Mouse (Mus musculus) neutrophil, adult 5-6 weeks (primary cell): ENCODE results near the gene Skil. TPM values are rescaled to one million over a fixed set of nuclear protein-coding genes. Genes with fewer than 3 reads are reported as not detected.

Experiments
- ATAC-seq: fragments of 151-379, 151-347 bp; 2 replicates; pipeline ENCODE4 v1.8.0; 2017; ENCODE audit warnings: mild to moderate bottlenecking, moderate TSS enrichment; ENCODE audit not compliant: insufficient number of reproducible peaks, poor library complexity, low FRiP score, severe bottlenecking; ENCODE audit errors: extremely low read depth
- total RNA-seq: library from RNA; stranded (forward); fragments of 200-1000 nt; gene quantifications from 2 replicates; pipeline ENCODE4 v1.2.3, GENCODE M21; 2017

Gene Skil
- total RNA-seq, 1 experiment from 2014 or later = 87.1 TPM

DNA sequence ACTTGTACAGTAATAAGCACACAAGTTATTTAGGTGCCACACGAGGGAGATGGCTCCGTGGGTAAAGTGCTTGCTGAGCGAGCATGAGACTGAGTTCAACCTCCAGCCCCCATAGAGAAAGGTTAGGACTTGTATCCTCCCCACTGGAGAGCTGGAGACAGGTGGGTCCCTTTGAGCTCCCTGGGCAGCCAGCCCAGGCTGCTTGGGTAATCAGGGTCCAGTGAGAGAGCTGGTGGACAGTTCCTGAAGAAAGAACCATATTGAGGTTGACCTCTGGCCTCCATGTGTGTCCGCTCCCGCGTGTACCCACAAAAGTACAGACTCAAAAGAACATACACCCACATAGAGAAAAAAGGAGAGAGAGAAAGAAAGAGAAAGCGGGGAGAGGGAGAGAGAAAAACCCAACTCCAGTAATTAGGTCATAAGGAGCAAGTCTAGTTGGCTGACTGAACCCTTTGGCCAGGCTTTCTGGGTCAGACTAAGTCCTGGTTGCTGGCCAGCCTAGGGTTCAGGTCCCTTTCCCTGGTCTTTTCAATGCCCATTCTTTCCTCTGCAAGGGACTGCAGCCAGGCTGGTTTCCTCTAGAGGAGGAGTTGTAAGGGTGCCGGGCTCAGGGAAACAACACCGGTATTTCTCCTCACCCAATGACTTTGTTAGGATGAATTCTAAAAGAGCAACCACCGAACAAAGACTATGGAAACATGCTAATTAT is 13.9 kb upstream of the Skil start:
- ATAC-seq = no peak

DNA sequence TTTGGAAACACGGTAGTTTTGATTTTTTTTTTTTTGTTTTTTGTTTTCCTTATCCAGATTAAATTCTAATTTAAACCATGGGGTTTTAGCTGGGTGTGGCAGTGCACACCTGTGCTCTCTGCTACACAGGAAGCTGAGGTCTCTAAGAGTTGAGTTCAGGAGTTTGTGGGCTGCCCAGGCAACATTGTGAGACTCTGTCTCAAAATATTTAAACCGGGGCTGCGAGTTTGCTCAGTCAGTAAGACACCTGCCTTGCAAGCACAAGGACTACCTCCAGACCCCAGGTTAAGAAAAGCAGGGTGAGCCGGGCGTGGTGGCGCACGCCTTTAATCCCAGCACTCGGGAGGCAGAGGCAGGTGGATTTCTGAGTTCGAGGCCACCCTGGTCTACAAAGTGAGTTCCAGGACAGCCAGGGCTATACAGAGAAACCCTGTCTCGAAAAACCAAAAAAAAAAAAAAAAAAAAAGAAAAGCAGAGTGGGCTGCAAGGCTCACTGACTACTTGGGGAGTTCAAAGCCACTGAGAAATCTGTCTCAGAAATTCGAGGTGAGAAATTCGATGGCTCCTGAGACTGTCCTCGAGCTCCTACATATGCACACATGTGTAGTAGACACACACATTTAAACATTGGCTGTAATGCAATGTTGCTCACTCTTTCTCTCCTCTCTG is 11.9 kb upstream of the Skil start:
- no peak for ATAC-seq

GRCm38 (mm10) chr3:31083507-31084245 is 11.2 kb upstream of the Skil start:
- ATAC-seq = peak; percentile 93

- ATAC-seq = no peak
Measured at GRCm38 (mm10) chr3:31085000-31085399, 9.9 kb upstream of the Skil start.

DNA sequence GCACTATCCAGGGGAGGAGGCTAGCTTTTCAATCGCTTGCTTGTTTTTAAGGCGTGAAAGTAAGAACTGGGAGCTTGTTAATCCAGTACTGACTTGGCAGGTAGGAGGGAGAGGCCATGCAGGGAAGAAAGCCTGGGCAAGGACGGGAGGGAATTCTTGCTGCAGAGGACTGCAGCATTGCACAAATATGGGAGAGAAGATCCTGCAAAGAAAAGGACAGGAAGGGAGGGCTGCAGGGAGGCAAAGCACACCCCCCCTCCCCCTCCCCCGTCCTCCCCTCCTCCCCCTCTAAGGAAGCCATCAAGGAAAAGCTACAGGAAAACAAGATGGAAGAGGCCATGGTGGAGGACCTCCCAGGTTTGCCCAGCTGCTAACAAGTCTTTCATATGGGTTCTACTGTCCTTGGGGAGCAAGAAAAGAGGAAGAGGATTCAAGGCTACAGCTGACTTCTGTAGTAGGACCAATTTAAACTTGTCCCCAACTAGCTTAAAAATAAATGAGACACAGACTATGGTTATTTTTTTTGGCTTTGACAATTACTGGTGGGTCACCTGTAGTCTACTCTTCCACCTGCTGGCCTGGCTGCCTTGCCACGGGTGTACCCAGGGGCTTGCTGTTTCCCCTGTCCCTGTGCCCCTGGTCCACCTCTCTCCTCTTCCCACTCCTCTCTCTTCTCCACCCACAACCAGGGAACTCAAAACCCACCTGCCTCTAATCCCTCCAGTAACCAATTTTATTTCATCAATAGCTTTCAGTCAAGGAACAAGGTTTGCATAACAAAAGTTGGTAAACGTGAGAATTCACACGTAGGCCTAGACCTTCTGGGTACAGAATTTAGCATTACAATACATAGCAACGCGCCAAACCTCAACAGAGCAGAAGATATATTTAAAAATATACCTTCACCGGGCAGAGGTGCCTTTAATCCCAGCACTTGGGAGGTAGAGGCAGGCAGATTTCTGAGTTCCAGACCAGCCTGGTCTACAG is 5.8 kb upstream of the Skil start:
- no peak for ATAC-seq

DNA sequence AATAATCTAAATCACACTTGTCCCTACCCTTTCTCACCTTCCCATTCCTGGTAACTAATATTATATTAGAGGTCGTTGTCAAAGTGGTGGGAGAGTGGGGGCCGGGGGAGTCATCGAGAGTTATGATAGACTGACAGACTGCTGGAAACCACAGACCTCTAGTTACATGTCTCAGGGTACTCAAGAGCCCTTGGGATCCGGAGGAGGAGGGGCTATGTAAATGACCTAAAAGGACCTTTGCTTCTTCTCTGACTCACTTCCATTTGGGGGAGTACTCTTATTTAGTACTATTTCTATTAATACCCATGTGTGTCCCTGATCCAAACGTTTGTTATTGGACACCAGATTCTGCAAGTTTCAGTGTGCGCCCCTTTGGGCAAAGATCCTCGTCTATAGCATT is 4.9 kb upstream of the Skil start:
- ATAC-seq = no peak

DNA sequence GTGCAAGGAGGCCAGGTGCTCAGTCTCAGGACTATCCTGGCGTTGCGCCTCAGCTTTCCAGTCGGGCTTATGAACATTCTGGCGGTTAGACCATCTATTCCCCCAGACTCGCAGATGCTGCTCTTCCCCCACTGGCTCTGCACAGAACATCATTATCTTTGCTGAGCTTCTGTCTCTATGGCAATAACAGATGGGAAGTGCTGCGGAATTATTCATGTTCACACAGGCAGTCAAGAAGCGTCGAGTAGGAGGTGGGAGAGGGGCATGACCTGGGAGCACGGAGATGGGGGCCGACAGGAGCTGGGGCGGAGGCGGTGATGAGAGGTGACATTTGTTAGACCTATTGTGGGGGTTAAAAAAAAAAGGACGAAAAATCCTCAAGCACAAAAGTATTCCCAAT is 1.7 kb upstream of the Skil start:
- no peak for ATAC-seq

GRCm38 (mm10) chr3:31093627-31094351 is 1.1 kb upstream of the Skil start:
- ATAC-seq = peak; percentile 64

DNA sequence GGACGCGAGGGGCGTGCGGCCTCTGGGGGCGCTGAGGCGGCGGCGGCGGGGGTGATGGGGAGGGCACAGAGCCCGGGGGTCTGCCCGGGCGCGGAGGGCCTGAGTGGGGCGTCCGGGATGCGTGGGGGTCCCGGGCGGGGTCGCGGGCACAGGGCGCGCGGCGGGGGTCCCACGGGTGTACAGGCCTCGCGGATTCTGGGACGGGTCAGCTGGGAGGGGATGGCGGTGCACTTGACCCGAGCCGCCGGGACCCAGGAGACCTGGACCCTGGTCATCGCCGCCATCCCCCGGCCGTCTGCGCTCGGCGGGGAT is 277 bp downstream of the Skil start:
- ATAC-seq = no peak

GRCm38 (mm10) chr3:31095491-31096154 is 765 bp downstream of the Skil start:
- peak; percentile 6; the same call in 1 of the 2 replicates for ATAC-seq

- no peak for ATAC-seq
Measured at GRCm38 (mm10) chr3:31096155-31097101, 1.6 kb downstream of the Skil start.

- ATAC-seq = no peak
Measured at GRCm38 (mm10) chr3:31097102-31097720, 2.4 kb downstream of the Skil start.

DNA sequence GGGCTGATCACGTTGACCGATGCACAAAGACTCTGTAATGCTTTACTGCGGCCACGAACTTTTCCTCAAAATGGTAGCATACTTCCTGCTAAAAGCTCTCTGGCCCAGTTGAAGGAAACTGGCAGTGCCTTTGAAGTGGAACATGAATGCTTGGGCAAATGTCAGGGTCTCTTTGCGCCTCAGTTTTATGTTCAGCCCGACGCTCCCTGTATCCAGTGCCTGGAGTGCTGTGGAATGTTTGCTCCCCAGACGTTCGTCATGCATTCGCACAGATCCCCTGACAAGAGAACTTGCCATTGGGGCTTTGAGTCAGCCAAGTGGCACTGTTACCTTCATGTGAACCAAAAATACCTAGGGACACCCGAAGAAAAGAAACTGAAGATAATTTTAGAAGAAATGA is 3.1 kb downstream of the Skil start:
- ATAC-seq = no peak

DNA sequence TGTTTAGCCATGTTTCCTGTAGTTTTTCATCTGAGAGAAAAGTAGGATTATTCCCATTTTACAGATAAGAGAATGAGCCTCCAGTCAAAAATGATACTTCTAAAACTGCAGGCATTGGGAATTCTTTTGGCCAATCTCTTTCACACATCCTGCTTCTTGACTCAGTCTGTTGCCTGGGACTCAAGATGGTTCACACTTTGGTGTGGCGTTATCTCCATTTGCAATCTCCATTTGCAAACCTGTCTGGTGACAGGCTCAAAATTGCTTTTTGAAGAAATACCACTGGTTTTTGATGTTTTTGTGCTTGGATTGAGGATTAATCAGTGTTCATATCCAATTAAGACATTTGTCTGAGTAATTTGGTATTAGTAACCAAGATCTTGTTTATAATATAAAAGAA is 3.7 kb downstream of the Skil start:
- ATAC-seq = no peak

GRCm38 (mm10) chr3:31100026-31100425 is 5.2 kb downstream of the Skil start:
- ATAC-seq = no peak

GRCm38 (mm10) chr3:31100802-31101201 is 5.9 kb downstream of the Skil start:
- ATAC-seq = no peak

GRCm38 (mm10) chr3:31104936-31105335 is 10.1 kb downstream of the Skil start:
- no peak for ATAC-seq
